Mouse (Mus musculus): ENCODE measurements around the gene Ubp1.

Ubp1 gene

DNA sequence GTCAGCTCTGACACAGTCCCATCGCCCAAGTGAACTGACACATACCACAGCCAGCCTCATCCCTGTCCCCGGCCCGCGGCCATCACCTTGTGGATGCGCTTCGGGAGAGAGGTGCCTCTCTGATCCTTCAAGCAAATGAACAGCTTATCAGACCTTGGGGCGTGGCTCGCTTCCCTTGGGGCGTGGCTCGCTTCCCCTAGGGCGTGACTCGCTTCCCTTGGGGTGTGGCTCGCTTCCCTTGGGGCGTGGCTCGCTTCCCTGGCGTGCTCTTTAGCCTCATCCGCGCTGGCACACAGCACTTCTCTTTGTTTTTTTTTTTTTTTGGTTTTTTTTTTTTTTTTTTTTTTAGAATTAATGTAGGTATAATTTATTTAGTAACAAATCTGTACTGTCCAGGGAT is 80.5 kb downstream of the Ubp1 start:
- in situ Hi-C loops (cut with MboI; ENCODE audit: low sequenced_read_pairs), result no loop called here

DNA sequence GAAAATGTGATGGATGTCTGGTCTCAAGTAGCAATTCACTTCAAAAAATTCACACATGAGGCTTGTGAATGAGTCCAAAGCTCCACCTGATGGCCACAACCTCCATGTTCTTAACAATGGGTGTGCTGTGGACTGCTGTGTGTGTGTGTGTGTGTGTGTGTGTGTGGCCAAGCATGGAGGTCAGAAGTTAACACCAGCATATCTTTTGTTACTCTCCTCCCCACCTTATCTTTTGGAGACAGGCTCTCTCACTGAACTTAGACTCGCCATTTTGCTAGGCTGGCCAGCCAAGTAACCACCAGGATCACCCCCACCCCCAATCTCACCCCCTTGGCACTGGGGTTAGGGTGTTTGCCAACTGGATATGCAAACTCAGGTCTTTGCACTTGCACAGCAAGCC is 83.3 kb downstream of the Ubp1 start:
- in situ Hi-C loops (cut with MboI; ENCODE audit: low sequenced_read_pairs), result no loop called here

DNA sequence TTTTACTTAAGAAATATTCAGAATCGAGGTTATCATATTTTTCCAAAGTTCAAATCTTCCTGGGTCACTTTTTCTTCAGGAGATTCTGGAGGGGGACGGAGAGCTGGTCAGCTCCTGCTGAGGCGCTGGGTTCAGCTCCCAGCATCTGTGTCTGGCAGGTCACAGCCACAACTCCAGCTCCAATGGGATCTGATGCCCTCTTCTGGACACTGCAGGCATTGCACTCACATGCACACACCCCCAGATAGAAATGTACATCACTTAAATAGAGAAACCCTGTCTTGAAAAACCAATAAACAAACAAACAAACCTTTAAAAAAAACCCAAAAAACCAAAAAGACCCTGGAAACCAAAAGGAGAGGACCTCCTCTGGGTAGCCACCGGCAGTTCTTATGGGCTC is 85.0 kb downstream of the Ubp1 start:
- in situ Hi-C loops (cut with MboI; ENCODE audit: low sequenced_read_pairs), result no loop called here

DNA sequence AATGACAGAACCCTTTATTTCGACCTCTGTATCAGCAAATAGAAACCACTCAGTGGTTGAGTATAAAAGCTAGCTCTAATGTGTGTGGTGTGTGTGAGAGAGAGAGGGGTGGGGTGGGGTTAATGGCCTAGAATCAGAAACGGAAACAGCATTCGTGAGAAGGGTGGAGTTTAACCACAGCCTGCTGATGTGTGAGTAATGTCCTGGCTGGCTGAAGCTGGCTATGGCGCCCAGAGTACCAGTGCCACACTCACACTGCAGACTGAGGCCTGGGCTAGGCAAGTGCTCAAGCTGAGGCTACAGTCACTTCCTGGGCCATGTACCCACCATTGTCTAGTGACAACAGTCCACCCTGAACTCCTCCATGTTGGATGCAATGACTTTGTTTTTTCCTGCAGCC is 85.7 kb downstream of the Ubp1 start:
- in situ Hi-C loops (cut with MboI; ENCODE audit: low sequenced_read_pairs), result no loop called here

DNA sequence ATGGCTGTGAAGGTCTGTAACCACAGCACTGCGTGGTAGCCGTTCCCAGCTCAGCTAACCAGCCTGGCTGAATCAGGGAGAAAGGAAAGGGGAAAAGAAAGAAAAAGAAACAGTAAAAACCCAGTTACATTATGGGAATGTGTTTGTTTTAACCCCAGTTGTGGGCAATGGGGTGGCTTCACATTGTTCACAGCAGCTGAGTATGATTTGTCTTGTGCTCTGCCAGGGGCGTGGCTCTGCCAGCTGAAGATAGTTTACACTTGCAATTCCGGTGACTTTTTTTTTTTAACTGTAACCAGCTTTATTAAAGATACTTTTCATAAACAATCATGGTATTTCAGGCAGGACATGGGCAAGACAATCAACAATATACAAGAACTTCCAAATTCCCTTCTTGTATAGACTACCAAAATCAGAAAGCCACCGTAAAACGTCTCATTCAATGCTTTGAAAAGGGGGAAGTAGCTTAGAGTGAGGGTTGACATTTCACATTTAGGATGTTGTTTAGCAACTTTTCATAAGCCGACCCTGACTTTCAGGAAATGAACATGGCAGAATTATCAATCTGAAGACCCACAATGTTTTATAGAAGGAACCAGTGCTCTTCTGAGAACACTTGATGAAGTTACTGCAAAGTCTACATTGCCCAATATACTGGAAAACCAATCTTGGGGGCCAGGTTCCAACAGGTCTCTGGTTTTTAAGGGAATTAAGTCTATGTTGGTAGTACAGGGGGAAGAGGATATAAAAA is 88.5 kb downstream of the Ubp1 start:
- in situ Hi-C loops (cut with MboI; ENCODE audit: low sequenced_read_pairs), result no loop called here

DNA sequence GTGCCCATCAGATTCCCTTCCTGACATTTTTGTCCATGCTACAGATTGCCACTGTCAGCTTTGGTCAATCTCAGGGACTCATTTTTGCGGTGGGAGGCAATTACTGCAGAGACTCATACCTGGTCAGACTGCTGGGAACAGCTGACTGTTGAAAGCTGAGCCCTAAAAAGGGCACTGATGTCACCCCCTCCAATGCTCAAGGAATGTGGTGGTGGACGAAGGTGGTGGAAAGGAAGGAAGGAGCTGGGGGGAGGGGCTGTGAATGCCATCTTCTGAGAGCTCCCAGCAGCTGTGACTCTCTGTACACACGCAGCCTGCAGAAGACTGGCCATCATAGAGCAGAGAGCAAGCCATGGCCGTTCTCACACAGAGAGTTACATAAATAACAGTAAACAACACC is 91.4 kb downstream of the Ubp1 start:
- in situ Hi-C loops (cut with MboI; ENCODE audit: low sequenced_read_pairs), result no loop called here

DNA sequence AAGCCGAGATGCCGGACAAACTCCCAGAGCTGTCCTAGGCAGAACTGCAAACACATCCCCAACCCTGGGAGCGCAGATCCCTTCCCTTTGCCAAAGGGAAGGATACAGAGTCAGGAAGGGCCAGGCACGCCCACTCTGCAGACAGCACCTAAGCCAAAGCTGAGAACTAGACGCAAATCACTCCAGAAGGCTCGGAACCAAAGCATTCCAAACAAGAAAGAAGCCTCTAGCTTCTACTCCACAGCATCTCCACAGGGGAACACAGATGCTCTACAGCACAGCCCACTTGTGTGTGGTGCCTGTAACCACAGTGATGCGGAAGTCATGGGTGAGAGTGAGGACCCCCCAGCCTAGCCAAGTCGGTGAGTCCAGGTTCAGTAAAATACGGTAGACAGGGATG is 94.4 kb downstream of the Ubp1 start:
- in situ Hi-C loops (cut with MboI; ENCODE audit: low sequenced_read_pairs), result no loop called here

DNA sequence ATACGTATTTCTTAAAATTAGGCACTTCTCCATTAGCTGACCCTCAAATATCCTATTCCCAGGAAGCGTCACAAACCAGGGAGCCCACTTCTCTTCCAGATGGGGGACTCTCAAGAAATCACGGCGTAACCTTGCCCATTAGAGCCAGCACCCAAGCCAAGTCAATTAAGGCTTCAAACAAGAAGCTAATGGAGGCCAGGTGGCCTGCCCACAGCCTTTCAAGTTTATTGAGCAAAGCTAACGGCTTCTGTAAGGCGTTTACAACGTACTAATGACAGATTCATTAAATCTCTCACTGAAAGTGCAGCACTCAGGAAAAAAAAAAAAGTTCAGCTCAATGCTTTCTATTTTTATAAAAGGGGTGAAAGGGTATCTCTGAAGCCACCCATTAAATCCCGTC is 95.1 kb downstream of the Ubp1 start:
- in situ Hi-C loops (cut with MboI; ENCODE audit: low sequenced_read_pairs), result no loop called here

DNA sequence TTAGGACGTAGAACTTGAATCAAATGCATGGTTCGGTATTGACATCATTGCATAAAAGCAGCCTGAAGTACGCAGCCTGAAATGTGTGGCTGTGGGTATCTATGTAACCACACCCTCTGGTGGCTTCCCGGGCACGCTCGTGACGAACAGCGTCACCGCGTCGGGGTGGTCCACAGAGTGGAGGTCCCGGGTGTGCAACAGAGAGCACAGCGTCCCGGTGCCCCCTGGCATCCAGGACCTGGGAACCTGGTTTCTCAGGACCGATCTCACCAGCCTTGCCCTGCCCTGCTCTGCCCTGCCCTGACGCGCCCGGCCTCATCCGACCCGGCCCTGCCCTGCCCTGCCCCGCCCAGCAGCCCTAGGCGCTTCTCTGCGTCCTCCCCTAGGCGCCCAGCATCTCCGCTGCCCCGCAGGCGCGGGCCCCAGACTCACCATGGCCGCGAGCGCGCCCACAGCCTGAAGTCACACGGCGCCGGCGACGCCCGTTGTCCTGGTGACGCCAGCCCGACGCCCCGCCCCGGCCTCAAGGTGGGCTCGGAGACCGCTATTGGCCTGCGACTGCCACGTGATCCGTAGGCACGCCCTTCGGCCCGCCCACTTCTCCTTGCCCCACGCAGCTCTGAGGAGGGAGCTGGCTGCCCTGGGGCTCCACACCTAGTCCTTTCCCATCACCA is 95.7 kb downstream of the Ubp1 start:
- in situ Hi-C loops (cut with MboI; ENCODE audit: low sequenced_read_pairs), result no loop called here
